Mouse (Mus musculus) cerebellum, postnatal 4 days (tissue): ENCODE data around the gene 4930522L14Rik.
"Not testable (repeated sequence)": the region's sequence is repeated elsewhere in the genome, so short reads cannot be mapped to it uniquely, and the experiment has no call there.

ENCODE experiments used
- DNase-seq, 2 experiments: peaks; one replicate each; pipeline ENCODE4 v3.0.0; 2022; ENCODE audit warnings: low spot score in 2 of 2, mixed read lengths in 1 of 2

The 4930522L14Rik gene

DNA sequence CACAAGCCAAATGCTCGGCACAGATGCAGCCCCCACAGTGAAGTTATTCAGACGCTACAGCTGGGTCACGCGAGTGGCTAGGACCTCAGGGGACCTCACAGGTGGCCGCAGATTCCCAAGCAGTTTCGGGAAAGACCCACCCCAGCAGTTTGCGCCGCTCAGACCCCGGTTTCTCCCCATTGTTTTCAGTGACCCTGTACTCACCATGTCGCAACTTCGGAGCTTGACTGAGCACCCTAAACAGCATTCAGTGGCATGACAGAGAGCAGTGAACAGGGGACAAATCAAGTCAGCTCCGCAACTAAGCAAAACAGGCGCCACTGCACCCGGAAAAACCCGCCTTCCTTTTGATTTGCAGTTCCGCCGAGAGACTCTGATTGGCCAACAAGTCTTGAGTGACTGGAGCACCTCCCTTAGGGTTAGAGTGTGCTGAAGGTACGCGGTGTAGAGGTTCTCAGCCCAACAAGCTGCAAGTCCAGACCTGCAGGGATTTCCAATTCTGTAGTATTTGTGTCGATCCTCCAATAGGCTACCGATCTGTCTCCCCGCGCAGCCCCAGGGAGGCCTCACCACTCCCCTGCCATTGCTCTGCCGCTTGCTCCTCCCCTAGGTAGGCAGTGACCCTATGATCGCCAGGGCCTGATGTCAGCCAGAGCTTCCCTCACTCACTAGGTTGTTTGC, at the start of gene 4930522L14Rik:
4930522L14Rik (minus strand) TSS at position 496 of the 681 bp plus-strand sequence.
- DNase-seq = peak in 1 of 2 experiments; percentile 20

DNA sequence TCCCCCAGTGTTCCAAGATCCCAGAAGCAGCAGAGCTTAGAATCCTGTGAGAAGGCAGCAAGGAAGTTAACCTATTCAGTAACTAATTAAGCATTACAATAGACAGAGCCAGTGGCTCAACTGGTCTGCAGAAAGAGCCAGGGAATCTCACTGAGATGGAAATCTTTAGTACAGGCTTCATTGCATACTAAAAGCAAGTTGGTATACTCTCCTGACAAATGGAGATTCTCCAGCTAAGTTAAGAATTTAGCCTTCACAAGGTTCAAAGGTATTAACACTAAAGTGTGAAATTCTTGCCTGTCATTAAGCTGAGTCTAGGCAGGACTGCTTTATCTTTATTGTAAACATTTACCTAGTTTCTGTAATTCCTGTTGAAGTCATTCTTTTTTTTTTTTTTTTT, 49.8 kb upstream of the 4930522L14Rik start:
- DNase-seq = not testable (repeated sequence)

DNA sequence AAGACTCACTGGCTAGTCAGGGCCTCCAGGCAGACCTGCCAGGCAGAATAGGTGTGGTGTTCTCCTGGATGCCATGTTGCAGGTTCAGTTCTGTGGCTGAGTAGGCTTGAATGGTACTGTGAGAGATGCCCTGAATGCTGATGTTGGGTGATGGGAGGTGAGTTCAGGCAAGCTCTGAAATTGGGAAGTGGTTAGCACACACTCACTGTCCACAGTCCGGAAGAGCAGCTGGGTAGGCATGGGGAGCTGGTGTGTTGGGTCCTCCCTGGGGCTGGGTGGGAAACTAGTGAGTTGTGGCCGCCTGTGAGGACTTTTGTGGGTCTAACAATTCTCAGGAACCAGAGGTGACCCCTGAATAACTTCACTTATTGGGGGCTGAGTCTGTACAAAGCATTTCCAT, 48.3 kb upstream of the 4930522L14Rik start:
- DNase-seq = not testable (repeated sequence)

DNA sequence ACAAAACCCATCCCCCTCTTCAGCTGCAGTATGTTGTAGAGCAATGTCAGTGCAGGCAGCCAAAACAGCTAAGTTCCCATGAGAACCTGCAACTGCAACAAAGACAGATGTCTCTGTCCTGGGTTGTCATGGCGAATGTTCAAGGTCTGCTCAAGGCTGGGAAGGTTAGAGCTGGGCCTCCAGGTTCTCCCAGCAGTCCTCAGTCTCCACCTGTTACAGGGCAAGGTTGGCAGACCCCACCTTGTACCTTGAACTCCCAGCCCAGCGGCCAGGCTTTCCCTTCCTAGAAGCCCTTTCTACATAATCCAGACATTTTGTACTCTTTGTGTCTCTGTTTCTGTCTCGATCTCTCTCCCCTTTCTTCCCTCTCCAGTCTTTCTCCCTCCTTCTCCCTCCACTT, 45.3 kb upstream of the 4930522L14Rik start:
- not testable (repeated sequence) for DNase-seq

DNA sequence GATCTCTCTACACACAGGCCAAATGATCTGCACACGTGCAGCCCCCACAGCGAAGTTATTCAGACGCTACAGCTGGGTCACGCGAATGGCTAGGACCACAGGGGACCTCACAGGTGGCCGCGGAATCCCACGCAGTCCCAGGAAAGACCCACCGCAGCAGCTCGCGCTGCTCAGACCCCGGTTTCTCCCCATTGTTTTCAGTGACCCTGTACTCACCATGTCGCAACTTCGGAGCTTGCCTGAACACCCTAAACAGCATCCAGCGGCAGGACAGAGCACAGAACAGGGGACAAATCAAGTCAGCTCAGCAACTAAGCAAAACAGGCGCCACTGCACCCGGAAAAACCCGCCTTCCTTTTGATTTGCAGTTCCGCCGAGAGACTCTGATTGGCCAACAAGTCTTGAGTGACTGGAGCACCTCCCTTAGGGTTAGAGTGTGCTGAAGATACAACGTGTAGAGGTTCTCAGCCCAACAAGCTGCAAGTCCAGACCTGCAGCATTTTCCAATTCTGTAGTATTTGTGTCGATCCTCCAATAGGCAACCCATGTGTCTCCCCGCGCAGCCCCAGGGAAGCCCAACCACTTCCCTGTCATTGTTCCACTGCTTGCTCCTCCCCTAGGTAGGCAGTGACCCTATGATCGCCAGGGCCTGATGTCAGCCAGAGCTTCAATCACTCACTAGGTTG, 44.4 kb upstream of the 4930522L14Rik start:
- peak in 1 of 2 experiments; percentile 7 for DNase-seq

DNA sequence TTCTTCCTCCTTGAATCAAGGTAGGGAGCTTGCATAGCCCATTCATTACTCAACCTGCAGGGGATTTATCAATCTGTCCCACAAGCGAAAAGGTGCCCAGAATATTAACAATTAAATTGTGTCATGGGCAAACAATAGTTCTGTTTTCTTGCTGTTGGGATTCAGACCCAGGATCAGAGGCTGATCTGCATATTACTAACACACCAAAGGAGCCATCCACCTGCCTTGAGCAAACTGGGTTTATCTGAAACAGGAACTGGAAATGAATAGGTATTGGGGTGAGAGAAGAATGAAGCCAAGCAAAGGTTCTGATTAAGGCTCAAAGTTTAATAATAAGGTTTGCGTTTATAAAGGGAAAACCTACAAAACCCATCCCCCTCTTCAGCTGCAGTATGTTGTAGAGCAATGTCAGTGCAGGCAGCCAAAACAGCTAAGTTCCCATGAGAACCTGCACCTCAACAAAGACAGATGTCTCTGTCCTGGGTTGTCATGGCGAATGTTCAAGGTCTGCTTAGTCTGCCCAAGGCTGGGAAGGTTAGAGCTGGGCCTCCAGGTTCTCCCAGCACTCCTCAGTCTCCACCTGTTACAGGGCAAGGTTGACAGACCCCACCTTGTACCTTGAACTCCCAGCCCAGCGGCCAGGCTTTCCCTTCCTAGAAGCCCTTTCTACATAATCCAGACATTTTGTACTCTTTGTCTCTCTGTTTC, 541 bp upstream of the 4930522L14Rik start:
- not testable (repeated sequence) for DNase-seq

DNA sequence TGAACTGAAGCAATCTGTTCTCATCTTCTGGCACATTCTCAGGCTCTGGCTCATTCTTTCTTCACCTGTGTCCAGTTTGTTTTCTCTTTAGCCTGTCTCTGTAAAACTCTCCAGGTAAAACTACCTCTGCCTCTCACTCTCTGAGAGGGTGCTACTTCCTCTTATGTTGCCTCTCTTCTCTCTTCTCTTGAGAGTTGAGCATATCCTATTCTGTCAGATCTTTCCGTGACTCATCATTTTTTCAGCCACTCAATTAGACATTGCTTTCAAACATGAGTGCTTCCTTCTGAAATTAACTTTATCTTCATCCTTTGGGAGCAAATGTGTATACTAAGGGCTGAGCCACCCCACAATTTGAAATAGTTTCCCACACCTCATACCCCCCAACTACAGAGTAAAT, 6.6 kb downstream of the 4930522L14Rik start:
- not testable (repeated sequence) for DNase-seq

DNA sequence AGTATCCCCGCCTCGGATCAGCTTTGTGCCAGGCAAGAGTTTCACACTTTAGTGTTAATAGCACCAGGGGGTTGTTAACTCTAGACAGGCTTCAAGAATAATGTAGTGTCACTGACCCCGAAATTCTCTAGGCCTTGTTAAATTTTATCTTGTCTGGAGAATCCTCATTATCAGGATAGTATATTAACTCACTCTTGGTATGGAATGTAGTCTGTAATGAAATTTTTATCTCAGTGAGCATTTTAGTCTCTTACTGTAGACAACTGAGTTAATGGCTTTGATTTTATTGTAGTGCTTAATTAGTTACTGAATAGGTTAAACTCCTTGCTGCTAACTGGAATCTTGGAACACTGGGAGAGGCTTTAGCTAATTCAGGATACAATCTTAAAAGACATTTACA, 34.3 kb downstream of the 4930522L14Rik start:
- not testable (repeated sequence) for DNase-seq

DNA sequence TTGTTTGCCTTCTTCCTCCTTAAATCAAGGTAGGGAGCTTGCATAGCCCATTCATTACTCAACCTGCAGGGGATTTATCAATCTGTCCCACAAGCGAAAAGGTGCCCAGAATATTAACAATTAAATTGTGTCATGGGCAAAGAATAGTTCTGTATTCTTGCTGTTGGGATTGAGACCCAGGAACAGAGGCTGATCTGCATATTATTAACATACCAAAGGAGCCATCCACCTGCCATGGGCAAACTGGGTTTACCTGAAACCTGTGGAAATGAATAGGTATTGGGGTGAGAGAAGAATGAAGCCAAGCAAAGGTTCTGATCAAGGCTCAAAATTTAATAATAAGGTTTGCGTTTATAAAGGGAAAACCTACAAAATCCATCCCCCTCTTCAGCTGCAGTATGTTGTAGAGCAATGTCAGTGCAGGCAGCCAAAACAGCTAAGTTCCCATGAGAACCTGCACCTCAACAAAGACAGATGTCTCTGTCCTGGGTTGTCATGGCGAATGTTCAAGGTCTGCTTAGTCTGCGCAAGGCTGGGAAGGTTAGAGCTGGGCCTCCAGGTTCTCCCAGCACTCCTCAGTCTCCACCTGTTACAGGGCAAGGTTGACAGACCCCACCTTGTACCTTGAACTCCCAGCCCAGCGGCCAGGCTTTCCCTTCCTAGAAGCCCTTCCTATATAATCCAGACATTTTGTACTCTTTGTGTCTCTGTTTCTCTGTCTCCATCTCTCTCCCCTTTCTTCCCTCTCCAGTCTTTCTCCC, 60.3 kb downstream of the 4930522L14Rik start:
- DNase-seq = not testable (repeated sequence)

DNA sequence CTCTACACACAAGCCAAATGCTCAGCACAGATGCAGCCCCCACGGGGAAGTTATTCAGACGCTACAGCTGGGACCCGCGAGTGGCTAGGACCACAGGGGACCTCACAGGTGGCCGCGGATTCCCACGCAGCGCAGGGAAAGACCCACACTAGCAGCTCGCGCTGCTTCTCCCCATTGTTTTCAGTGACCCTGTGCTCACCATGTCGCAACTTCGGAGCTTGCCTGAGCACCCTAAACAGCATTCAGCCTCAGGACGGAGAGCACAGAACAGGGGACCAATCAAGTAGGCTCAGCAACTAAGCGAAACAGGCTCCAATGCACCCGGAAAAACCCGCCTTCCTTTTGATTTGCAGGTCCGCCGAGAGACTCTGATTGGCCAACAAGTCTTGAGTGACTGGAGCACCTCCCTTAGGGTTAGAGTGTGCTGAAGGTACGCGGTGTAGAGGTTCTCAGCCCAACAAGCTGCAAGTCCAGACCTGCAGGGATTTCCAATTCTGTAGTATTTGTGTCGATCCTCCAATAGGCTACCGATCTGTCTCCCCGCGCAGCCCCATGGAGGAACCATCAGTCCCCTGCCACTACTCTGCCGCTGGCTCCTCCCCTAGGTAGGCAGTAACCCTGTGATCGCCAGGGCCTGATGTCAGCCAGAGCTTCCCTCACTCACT, 61.0 kb downstream of the 4930522L14Rik start, which contains the start of gene 5430403G16Rik:
5430403G16Rik (minus strand) TSS at position 505 of the 665 bp plus-strand sequence.
- DNase-seq = peak in 1 of 2 experiments; percentile 44
